Mouse (Mus musculus): ENCODE measurements at regions not wholly inside any gene's neighbourhood (a gene's known extent, or its start where the extent isn't known, plus 50 kb on each side); places are given as distances from the start of the nearest gene placed in this dataset.

- no peak for DNase-seq (ENCODE audit: low spot score)
These were observed 243.9 kb downstream of the Sipa1l2 start for GRCm38 (mm10) chr8:125325736-125326135.

GRCm38 (mm10) chr8:125322561-125322960, 247.0 kb downstream of the Sipa1l2 start:
- no peak for DNase-seq (ENCODE audit: low spot score)

GRCm38 (mm10) chr8:125317584-125317991, 252.0 kb downstream of the Sipa1l2 start:
- no peak for DNase-seq (ENCODE audit: low spot score)

GRCm38 (mm10) chr8:125315736-125316135, 253.9 kb downstream of the Sipa1l2 start:
- no peak for DNase-seq (ENCODE audit: low spot score)

GRCm38 (mm10) chr8:125314996-125315395, 254.6 kb downstream of the Sipa1l2 start:
- no peak for DNase-seq (ENCODE audit: low spot score)

- DNase-seq (ENCODE audit: low spot score) = no peak
These were observed 255.2 kb downstream of the Sipa1l2 start for GRCm38 (mm10) chr8:125314221-125314984.

GRCm38 (mm10) chr8:125311228-125312053, 257.4 kb downstream of the Disc1 start:
- DNase-seq (ENCODE audit: low spot score) = no peak
